Mouse (Mus musculus) E14TG2a.4 (cell line): ENCODE measurements around the gene Rad54l.
A peak's percentile ranks its signal among the peaks of the same experiment; 100 is the strongest.

Experiments
- H3K27me3 ChIP-seq: 2 replicates; pipeline ENCODE4 v1.6.1; 2014; ENCODE audit warnings: low read length, control low read depth; ENCODE audit not compliant: insufficient read depth
- H3K36me3 ChIP-seq: 2 replicates; pipeline ENCODE4 v1.6.1; 2014; ENCODE audit warnings: low read length, control low read depth; ENCODE audit not compliant: insufficient read depth
- H3K4me1 ChIP-seq: replicated peaks from 2 replicates; pipeline ENCODE4 v1.6.1; 2014; ENCODE audit warnings: low read depth, low read length, control low read depth
- H3K4me3 ChIP-seq: replicated peaks from 2 replicates; pipeline ENCODE4 v1.5.1; 2014; ENCODE audit warnings: mild to moderate bottlenecking, low read length
- H3K9me3 ChIP-seq: 2 replicates; pipeline ENCODE4 v1.6.1; 2014; ENCODE audit warnings: low read length, control low read depth
- CTCF ChIP-seq: conservative IDR thresholded peaks from 2 replicates; pipeline ENCODE4 v1.5.1; 2014; ENCODE audit warnings: low read length
- NANOG ChIP-seq: IDR thresholded peaks from 2 replicates; pipeline ENCODE4 v1.6.1; 2014; ENCODE audit warnings: borderline replicate concordance, low read length, mixed read lengths
- POU5F1 ChIP-seq: IDR thresholded peaks from 2 replicates; pipeline ENCODE4 v1.6.1; 2014; ENCODE audit warnings: low read length, borderline replicate concordance

Gene Rad54l

GRCm38 (mm10) chr4:116143891-116144717 is 20.6 kb upstream of the Rad54l start:
- H3K4me3 ChIP-seq = peak overlapping the region; percentile 83
- peaks cover 34% of the 10 kb centered on the region for H3K27me3 ChIP-seq
- no peak for TF ChIP-seq CTCF
- H3K36me3 ChIP-seq = no peaks in the 10 kb centered on the region
- H3K9me3 ChIP-seq = peaks cover 4% of the 10 kb centered on the region
- peaks cover 58% of the 10 kb centered on the region for H3K4me1 ChIP-seq

- no peak for TF ChIP-seq CTCF
- no peak for TF ChIP-seq POU5F1
- no peak for TF ChIP-seq NANOG
- Histone ChIP-seq H3K4me3 (peak overlapping the region; percentile 83), H3K27me3 (peaks cover 33% of the 10 kb centered on the region), H3K9me3 (peaks cover 4% of the 10 kb centered on the region), H3K4me1 (peaks cover 66% of the 10 kb centered on the region), H3K36me3 (no peaks in the 10 kb centered on the region)
Observed at GRCm38 (mm10) chr4:116143317-116143811, 19.9 kb upstream of the Rad54l start.

DNA sequence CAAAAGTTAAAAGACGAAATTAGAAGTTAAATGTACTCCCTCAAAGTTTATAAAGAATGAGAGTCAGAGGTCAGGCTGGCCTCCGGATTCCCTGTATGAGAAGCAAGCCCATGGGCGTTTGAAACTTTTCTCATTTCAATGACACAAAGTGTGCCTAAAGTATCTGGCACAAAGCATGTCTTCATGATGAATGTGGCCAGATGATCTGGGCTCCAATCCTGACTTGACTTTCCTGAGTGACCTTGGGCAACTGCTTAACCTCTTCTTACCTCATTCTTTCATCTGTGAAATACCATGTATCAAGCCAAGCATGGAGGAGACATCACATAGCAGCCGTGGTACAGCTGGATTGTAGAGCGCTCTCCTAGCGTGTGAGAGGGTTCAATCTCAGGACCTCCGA is 18.8 kb upstream of the Rad54l start:
- Histone ChIP-seq H3K9me3 (peaks cover 3% of the 10 kb centered on the region), H3K36me3 (no peaks in the 10 kb centered on the region), H3K4me1 (peaks cover 77% of the 10 kb centered on the region), H3K4me3 (no peak overlapping the region), H3K27me3 (peaks cover 31% of the 10 kb centered on the region)
- TF ChIP-seq POU5F1 (no peak), CTCF (no peak), NANOG (no peak)

DNA sequence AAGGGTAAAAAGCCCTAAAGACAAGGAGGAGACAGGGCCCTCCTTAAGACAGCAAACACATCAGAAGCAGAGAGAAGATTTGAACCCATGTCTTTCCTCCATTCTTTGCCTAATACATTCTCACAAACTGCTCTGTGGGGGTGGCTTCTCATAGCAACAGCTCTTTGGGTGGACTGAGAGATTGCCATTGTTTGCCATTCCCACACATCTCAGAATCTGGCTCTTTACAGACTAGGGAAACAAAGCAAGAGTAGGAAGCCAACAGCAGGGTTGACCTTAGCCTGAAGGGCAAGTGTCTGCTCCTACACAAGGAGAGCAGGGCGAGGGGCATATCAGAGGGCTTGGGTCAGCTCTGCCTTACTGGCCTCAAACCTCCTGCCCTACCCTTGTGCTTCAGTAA is 18.2 kb upstream of the Rad54l start:
- Histone ChIP-seq H3K4me1 (peaks cover 82% of the 10 kb centered on the region), H3K9me3 (no peaks in the 10 kb centered on the region), H3K36me3 (no peaks in the 10 kb centered on the region), H3K27me3 (peaks cover 31% of the 10 kb centered on the region), H3K4me3 (no peak overlapping the region)
- TF ChIP-seq NANOG (peak; percentile 41; the same call in 1 of the 2 replicates), CTCF (no peak)

DNA sequence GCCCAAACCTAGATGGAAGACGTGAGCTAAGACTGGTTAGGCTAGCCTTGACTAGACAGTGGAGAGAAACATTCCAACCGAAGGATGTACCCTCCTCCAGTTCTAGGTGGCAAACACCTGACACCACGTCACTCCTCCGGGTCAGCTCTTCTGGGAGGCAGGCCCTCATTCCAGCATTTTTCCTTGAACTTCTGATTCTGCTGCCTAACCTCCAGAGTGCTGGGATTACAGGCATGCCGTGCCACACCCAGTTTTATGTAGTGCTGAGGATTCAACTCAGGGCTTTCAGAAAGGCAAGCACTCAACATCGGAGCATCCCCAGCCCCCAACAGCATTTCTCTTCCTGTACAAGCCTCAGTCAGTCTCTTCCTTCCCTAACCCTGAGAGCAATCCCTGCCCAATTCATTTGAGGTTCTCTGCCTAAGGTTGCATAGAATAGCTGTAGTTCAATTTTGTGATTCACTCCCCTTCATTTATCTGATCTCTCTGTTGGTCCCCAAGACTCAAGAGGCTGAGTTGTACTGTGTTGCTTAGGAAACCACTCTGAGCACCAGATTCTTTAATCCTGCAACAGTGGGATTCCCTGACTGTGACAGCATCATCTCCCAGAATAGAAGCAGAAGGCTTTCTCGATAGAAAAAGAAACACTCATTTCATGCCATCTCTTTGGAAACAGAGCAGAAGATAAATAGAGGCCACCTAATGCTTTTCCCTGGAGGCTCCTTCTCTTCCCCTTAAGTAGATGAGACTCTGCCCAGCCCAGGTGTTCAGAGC is 17.5 kb upstream of the Rad54l start:
- Histone ChIP-seq H3K4me1 (peaks cover 89% of the 10 kb centered on the region), H3K9me3 (no peaks in the 10 kb centered on the region), H3K4me3 (no peak overlapping the region), H3K36me3 (peaks cover 5% of the 10 kb centered on the region; the same call in 1 of the 2 replicates), H3K27me3 (peaks cover 31% of the 10 kb centered on the region)
- TF ChIP-seq CTCF = no peak
- no peak for TF ChIP-seq POU5F1
- no peak for TF ChIP-seq NANOG

DNA sequence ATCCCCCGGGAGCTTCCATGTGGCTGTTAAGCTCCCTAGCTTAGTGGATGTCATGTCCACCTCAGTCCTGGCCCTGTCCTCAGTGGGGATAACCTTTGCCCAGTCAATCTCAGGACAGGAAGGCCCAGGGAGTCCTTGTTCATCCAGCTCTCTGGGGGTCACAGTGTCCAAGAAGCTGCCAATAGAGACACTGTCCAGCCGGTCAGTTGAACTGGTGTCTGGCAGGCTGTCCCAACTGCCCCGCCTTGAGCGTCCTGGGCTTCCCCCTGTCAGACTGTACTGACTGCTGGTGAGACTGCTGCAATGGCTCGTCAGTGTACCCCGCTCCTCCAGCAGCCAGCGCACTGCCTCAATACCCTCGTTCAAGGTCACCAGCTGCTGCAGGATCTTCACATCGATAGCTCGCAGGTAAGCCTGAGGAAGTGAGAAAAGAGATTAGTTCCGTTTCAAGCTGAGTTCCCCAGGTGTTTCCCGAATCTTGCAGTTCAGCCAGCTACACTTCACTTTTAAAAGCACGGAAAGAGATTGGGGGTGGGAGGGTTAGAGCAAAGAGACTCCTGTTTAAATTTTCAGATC is 14.0 kb upstream of the Rad54l start:
- Histone ChIP-seq H3K27me3 (peaks cover under 1% of the 10 kb centered on the region; the same call in 1 of the 2 replicates), H3K9me3 (no peaks in the 10 kb centered on the region), H3K4me3 (peak overlapping the region; percentile 30; the same call in 1 of the 2 replicates), H3K36me3 (peaks cover 23% of the 10 kb centered on the region), H3K4me1 (peaks cover 69% of the 10 kb centered on the region)
- TF ChIP-seq NANOG (no peak), CTCF (no peak), POU5F1 (no peak)

DNA sequence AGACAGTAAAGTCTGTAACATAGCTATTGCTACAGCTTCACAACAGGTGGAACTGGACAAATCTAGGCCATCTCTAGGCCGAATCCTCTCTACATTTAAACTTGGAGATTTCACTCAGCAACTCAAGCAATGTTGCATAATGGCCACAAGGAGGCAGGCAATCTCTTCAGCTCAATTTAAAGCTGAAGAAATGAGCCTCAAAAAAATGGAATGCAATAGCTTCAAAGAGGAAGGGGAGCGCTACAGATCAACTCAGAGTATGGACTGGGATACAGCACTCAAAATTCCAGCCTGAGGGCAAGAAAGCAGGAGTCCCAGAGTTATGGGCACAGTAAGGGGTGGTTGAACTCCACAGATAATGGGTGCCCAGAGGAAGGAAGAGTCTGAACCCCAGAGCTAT is 11.5 kb upstream of the Rad54l start:
- Histone ChIP-seq H3K4me3 (no peak overlapping the region), H3K27me3 (no peaks in the 10 kb centered on the region), H3K4me1 (peaks cover 48% of the 10 kb centered on the region), H3K9me3 (no peaks in the 10 kb centered on the region), H3K36me3 (peaks cover 46% of the 10 kb centered on the region)
- TF ChIP-seq CTCF = peak; percentile 82
- no peak for TF ChIP-seq POU5F1

GRCm38 (mm10) chr4:116133126-116133525 is 9.6 kb upstream of the Rad54l start:
- H3K9me3 ChIP-seq = no peaks in the 10 kb centered on the region
- H3K4me1 ChIP-seq = peaks cover 46% of the 10 kb centered on the region
- TF ChIP-seq POU5F1 (no peak), NANOG (no peak), CTCF (no peak)
- peaks cover 46% of the 10 kb centered on the region for H3K36me3 ChIP-seq
- no peak overlapping the region for H3K4me3 ChIP-seq
- no peaks in the 10 kb centered on the region for H3K27me3 ChIP-seq
